Mouse (Mus musculus): ENCODE data around the gene Pde4a.
"Not testable (repeated sequence)": the region's sequence is repeated elsewhere in the genome, so short reads cannot be mapped to it uniquely, and the experiment has no call there.

The Pde4a gene

DNA sequence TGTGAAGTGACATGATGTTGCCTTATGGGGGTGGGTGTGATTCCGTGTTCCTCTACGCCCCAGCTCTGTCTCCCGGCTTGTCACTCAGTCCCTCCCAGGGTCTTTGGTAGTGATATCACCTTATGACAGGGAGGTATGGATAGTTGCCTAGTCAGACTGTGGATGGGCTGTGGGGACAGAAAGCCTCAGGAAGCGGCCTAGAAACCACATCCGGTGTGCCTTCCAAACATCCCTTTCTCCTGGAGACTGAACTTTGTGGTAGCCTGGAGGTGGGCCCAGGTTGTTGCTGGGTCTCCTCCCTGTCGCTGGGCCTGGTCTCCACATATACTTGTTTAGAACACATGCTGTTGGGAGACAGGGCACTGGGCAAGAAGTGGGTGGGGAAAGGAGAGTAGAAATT lies 17.9 kb downstream of the Pde4a start:
- no peak for DNase-seq (ENCODE audit: low read depth, low spot score)

DNA sequence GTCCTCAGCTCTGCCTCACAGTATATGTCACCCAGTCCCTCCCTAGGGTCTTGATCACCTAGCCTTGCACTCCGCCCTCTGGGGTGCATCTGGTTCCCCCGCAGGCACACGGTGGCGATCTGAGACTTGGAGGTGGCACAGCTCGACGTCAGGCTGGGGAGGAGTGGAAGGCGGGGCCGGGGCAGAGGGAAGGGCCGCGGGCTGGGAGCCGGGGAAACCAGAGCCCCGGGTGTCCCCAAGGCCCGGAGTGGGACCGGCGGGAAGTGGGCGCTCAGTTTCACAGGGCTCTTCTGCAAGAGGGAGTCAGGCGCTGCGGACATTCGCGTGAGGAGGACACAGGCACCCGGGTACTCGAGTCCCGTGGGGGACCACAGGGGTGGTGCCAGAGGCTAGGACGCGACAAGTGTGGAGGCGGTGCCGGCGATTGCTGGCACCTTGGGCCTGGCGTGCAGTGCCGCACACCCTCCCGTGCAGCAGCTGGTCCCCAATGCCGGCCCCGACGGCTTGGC lies 18.4 kb downstream of the Pde4a start:
- no peak for DNase-seq (ENCODE audit: low read depth, low spot score)

DNA sequence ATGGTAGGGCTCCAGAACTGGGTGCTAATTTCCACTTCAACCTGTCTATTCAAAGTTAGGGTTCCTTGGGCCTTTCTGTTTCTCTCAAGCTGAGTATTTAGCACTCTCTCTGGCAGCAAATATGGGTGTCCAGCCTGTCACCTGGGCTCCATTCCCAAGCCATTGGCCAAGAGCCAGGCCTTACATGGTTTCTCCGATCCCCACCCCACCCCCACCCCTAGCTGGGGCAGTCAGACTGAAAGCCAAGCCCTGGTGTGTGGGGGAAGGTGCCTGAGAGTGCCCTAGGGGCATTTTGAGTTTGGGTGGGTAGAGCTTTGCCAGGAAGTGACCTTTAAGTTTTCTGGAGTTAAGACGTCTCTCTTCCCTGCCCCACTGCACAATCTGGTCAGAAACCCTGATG lies 19.2 kb downstream of the Pde4a start:
- DNase-seq (ENCODE audit: low read depth, low spot score), result no peak

DNA sequence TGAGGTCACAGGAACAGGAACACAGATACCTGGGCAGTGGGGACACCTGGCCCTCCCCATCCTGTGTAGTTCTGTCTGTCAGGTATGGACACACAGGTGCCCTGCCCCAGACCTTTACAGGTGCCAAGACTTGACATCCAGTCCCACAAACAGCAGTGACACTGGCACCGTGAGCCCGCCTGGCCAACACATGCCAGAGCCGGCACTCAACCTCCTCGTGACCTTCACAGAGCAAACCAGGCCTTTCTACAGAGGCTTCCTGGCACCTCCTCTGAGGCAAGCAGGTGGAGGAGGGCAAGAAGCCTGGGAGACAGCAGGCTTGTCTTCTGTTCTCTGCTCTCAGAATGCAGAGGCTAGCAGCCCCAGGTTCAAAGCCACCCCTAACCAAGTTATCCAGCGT lies 19.9 kb downstream of the Pde4a start:
- DNase-seq (ENCODE audit: low read depth, low spot score), result no peak

DNA sequence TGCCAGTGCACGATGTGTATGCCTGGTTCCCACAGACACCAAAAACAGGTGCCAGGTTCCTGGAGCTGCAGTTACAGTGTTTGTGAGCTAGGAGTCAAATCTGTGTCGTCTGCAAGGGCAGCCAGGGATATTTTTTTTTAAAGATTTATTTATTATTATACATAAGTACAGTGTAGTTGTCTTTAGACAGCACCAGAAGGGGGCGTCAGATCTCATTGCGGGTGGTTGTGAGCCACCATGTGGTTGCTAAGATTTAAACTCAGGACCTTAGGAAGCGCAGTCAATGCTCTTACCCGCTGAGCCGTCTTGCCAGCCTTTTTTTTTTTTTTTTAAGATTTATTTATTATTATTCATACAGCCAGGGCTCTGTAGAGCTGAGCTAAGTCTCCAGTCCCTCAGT lies 24.4 kb downstream of the Pde4a start:
- DNase-seq (ENCODE audit: low read depth, low spot score), result no peak

DNA sequence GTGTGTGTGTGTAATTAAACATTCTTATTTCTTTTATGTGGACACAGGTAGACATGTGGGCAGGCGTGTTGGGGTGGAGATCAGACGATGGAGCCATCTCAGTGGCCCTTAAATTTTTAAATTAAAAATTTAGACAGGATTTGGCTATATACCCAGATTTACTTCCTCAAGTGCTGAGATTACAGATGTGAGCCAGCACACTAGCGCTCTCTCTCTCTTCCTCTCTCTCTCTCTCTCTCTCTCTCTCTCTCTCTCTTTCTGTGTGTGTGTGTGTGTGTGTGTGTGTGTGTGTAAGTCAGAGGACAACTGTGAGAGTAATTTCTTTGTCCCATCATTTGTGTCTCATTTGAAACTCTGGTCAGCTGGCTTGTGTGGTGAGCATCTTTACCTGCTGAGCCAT lies 25.2 kb downstream of the Pde4a start:
- no peak for DNase-seq (ENCODE audit: low read depth, low spot score)

DNA sequence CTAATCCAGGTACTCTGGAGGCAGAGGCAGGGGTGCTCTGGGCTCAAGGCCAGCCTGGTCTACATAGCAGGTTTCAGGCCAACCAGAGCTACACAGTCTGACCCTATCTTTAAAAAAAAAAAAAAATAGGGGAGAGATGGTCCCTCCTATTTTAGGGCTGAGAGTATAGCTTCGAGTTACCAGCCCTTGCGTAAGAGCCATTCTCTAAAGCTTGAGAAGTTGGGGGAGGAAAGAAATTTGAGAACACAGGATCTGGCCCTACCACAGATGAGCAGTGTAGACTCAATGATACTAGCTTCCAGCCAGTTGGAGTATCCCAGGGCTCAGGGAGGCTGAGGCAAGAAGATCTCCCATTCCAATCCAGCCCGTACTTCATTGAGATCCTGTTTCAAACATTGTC lies 28.3 kb downstream of the Pde4a start:
- DNase-seq (ENCODE audit: low read depth, low spot score), result no peak

DNA sequence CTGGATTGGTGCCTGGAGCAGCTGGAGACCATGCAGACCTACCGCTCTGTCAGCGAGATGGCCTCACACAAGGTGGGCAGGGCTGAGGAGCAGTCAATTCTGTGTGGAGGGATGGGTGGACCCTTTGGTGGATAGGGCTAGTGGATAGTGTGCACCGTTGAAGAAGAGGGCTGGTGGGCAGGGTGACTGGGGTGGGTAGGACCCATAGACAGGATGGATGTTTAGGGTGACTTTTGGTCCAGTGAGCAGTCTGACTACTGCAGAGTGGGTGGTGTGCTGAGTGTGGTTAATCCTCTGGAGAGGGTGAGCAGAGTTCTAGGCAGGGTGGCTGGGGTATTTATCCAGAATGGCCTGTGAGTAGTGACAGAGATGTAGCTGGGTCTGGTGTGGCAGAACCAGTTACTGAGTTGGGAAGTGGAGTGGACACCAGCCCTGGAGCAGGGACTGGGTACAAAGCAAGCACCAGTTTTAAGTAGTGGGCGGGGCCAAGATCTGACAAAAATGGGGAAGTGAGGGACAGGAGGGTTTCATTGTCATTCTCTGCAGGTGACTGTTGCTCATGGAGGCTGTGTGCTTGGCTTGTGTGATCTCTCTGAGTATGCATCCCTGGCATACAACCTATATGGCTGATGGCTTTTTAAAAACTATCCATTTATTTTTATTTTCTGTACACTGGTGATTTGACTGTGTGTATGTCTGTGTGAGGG lies 29.4 kb downstream of the Pde4a start:
- DNase-seq (ENCODE audit: low read depth, low spot score), result no peak

DNA sequence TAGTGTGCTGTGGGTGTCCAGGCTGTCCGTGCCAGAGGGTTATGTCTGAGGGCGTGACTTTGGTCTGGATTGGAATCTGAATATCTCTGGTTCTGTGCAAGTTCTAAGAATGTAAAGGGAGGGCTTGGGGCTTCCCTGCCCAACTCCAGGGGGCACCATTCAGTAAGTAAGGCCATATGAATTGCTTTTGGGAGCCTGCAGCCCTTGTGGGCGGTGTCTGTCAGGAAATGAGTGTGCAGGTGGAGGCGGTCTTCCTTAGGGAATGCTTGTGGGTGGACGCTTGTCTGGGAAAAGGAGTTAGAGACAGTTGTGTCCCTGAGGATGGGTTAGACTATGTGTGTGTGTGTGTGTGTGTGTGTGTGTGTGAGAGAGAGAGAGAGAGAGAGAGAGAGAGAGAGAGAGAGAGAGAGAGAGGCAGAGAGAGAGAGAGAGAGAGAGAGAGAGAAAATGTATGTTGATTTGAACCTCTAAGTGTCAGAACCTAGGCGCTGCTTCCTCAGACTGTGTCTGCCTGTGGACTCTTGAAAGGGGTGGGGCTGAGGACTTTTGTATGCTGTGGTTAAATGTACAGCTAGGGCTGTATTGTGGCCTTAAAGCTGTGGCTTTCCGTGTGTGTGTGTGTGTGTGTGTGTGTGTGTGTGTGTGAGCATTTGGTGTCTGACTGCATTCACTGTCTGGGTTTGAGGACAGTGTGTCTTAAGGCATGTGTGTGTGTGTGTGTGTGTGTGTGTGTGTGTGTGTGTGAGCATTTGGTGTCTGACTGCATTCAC lies 30.4 kb downstream of the Pde4a start:
- DNase-seq (ENCODE audit: low read depth, low spot score), result not testable (repeated sequence)

DNA sequence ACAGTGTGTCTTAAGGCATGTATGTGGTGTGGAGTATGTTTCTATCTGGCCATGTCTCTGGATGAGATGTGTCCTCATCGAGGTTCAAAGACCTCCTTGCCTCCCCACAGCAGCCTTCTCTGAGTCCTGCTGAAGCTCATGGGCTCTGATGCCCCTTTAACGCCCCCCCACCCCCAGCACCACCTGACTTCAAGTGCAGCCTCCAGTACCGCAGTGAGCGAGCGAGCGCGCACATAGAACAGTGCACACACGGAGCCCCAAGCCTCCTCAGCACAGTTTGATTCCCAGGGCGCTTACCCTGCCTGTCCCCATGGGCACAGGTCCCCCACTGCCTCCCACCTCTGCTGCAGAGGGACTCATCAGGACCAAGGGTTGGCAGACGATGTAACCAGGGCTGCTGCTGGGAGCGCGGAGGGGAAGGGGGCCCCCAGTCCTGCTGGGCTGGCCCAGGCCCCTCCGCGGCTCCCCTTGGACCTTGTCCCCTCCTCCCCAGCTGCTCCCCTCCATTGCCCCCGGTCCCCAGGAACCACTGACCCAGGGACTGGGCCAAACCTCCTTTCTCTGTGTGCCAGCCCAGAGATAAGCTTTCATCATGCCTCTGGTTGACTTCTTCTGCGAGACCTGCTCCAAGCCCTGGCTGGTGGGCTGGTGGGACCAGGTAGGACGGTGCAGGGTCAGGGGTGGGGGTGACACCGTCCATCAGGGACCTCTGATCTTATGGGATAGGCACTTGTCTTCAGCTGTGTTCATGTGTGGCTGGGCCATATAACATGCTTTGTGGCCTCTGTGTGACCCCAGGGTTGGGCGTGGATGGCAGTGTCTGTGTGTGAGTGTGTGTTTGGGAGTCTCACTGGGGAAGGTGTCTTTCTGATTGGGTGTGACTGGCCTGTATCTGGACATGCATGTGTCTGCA lies 31.3 kb downstream of the Pde4a start:
- DNase-seq (ENCODE audit: low read depth, low spot score), result no peak

DNA sequence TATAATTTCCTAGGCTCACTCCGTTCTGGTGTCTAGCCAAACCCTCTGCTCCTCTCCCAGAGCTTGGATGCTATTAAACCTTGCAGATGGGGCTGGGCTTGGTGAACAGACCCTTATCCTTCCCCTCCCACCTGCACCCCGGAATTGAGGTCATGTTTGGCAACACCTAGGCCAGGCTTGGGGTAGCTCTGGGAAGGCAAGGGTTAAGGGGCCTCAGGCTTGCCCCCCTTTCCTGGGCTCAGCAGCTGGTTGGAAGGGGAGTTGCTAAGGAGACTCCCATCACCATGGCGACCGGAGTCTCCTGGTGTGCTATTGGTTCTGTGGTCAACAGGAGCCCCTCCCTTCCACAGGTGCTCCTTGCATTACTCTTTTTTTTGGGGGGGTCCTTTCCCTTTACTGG lies 32.5 kb downstream of the Pde4a start:
- no peak for DNase-seq (ENCODE audit: low read depth, low spot score)

DNA sequence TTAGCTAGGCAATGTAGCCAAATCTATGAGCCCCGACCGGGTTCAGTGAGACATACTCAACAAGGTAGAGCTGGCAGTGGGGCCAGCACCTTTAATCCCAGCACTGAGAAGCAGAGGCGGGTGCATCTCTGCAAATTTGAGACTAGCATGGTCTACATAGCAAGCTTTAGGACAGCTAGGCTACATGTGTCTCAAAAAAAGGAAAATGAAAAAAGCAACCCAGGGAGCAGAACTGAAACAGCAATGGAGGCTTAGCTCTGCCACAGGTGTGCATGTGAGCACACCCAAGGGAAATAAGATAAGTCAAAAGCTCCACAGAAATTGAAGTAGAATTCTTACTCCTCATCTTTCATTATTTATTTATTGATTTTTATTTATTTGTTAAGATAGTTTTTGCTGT lies 33.4 kb downstream of the Pde4a start:
- no peak for DNase-seq (ENCODE audit: low read depth, low spot score)

DNA sequence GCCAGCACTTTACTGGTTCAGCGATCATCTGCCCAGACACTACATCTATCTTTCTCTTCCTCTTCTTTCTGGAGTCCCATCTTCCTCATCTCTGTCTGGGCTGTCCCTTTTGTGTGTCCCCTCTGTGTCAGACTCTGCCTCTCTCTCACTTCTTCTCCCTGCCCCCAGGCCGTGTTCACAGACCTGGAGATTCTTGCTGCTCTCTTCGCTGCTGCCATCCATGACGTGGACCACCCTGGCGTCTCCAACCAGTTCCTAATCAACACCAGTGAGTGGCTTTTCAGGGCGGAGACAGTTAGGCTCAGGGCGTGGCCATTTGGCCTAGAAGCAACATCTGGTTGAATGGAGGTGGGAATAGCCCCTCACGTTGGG lies 38.6 kb downstream of the Pde4a start:
- DNase-seq (ENCODE audit: low read depth, low spot score), result no peak

DNA sequence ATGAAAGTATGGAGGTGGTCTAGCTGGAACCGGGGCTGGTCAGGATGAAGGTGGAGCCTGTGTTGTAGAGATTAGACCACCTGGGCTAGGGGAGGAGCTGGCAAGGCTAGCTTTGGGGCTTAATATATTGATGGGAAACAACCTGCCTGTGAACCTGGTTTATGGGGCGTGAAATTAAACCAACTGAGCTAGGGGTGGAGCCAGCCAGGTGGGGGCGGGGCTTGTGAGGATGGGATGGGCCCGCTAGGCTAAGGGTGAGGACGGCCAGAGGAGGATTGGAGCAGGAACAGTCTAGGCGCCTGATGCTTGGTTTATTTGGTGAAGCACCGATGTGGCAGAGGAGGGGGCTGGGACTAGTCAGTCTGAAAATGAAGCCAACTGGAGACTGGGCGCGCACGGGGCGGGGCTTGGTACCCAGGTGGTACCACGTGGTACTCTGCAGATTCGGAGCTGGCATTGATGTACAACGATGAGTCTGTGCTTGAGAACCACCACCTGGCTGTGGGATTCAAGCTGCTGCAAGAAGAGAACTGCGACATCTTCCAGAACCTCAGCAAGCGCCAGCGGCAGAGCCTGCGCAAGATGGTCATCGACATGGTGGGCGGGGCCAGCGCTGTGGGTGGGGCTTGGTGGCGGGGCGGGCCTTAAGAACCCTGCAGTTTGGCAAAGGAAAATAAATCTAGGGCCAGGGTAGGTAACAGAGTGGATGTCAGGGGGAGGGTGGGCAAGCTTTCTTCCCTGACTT lies 39.2 kb downstream of the Pde4a start:
- DNase-seq (ENCODE audit: low read depth, low spot score), result no peak

DNA sequence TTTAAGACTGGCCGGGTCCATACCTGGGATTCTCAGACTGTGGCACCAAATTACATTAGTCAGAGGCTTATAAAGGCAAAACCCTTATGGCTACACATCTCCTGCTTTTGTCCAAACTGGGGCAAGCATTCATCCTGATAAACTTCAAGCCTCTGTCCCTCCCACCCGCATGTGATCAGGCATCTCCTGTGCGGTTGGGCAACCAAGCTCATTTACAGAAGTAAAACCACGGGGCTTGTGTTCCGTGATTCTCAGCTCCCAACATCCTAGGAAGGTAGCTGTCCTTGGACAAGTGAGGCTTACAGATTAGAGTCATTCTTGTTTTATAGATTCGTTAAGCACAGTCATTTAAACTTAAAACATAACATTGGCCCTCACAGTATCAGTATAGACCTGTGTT lies 41.3 kb downstream of the Pde4a start:
- no peak for DNase-seq (ENCODE audit: low read depth, low spot score)

DNA sequence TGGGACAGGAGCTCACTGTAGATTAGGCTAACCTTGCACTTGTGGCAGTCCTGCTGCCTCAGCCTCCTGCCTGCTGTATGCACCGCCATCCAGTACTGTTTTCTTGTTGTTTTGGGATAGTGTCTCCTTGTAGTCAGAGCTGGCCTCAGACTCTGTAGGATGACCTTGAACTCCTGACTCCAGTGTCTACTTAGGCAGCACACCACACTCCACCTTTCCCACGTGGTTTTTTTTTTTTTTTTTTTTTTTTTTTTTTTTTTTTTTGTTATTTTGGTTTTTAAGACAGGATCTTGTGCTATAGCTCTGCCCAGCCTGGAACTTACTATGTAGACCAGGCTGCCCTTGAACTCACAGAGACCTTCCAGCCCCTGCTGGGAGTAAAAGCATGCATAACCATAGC lies 43.1 kb downstream of the Pde4a start:
- no peak for DNase-seq (ENCODE audit: low read depth, low spot score)

DNA sequence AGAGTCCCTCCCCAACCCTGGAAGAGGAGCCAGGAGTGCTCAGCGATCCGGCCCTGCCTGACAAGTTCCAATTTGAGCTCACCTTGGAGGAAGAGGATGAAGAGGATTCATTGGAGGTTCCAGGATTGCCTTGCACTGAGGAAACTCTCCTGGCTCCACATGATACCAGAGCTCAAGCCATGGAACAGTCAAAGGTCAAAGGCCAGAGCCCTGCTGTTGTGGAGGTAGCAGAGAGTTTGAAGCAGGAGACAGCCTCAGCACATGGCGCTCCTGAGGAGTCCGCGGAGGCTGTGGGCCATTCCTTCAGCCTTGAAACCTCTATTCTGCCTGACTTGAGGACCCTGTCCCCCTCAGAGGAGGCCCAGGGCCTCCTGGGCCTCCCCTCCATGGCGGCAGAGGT lies 45.3 kb downstream of the Pde4a start:
- DNase-seq (ENCODE audit: low read depth, low spot score), result no peak

DNA sequence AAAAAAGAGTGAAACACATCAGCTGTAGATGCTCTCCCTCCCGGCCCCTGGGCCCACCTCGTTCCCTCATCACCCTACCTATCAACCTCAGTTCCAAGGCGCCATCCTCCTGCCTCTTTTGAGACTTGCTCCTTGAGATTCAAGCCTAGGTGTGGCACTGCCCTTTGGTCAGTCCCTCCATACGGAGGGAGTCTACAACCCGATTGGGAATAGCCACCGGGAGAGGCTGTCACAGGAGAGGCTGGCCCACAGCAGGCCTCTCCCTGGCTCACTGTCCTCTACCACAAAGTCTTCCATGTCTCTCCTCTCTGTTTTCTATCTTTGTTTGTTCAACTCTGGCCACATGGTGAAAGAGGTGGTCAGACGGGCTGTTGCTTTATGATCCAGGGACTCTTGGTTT lies 46.1 kb downstream of the Pde4a start:
- no peak for DNase-seq (ENCODE audit: low read depth, low spot score)

DNA sequence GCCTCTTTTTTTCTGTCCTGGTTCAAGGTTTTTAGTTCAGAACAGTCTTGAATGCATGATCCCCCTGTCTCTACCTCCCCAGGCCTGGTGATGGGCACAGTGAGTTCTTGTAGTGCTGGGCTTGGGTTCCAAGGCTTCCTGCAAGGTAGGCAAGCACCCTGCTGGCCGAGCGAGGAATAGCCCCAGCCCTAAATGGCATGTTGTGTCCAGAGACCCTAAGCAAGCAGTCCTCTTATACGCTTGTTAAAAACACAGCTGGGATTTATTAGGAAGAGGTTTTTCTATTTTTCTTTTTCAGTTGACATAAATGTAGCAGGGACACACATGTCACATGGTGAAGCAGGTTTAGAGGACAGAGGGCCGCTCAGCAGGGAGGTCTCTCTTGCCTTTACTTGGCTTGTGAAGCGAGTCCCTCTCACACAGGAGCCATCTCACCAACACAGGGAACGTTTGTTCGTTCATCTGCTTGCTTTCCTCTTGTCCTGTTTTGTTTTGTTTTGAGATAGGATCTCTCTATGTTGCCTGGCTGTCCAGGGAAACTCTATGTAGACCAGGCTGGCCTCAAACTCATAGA lies 48.2 kb downstream of the Pde4a start:
- no peak for DNase-seq (ENCODE audit: low read depth, low spot score)

DNA sequence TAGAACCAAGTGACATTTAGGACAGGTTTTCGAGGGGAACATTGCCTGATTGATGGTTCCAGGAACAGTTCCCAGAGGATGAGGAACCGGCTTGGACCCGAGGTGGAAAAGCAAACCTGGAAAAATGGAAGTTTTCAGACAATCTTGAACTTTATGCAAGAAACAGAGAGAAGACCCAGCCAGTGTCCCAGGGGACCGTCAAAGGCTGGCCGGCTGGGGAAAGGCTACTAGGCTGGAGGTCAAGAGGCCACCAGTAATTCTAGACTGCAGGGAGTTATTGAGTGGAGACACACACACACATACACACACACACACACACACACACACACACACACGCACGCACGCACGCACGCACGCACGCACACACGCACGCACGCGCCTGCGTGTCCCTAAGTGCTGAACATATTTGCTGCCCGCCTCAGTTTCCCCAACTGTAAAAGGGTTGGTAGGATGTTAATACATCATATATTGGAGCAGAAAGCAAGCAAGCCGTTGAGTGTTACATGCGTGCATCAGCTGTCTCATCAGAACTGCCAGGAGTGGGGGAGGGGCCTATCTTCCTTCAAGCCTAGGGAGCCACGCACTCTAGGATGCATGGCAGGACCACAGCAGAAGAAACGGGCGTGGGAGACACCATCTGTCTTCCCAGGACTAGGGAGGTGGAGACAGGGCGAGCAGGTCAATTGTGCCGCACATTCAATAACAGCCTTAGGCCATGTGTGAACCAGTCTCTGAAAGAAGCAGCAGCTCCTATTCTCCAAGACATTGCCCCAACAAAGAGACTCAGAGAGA lies 50.7 kb downstream of the Pde4a start:
- no peak for DNase-seq (ENCODE audit: low read depth, low spot score)
